Mouse (Mus musculus) heart, postnatal 0 days (tissue): Measurements from ENCODE around the gene Tacc3.

ENCODE experiments used
- CTCF ChIP-seq: IDR thresholded peaks from 2 replicates; pipeline ENCODE4 v1.5.1; 2016; ENCODE audit warnings: antibody characterized with exemption, control low read depth, low read depth
- EP300 ChIP-seq: IDR thresholded peaks from 2 replicates; pipeline ENCODE4 v1.6.1; 2016; ENCODE audit warnings: antibody characterized with exemption, low read depth

DNA sequence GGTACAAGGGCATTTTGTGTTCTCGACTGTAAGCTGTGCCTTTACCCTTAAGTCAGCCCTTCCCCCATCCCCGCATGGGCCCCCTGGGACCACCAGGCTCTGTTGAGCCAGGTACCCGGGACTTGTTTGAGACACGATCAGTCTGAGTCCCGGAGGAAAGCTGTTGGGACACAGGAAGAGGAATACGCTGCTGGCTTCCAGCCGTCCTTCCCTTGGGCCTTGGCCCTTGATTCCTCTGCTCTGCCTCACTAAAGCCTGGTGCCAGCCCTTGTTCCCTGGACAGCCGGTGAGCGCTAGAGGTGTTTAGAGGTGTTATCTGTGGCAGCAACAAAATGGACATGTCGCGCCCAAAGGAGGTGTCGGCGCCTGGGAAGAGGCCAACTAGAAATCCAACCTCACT is 42.1 kb downstream of the Tacc3 start:
- no peak for TF ChIP-seq CTCF
- no peak for TF ChIP-seq EP300
